Mouse (Mus musculus): ENCODE data around the gene Ppp2r3d.

Ppp2r3d gene

DNA sequence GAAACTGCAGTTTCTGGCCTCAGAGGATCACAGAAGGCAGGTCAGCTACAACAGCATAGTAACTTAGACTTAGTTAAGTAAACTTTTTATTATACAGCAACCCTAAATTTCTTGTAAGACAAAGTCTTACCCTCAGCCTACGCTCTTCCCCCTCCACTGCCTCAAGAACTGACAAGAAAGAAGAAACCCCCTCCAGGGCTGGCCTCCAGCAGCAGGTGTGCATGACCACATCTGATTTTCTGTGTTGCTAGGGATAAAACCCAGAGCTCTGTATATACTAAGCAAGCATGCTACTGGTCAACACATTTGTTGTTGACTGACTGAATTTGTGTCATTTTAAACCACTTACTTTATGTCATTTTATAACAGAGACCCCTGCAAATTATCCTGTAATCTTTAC lies 65.1 kb downstream of the Ppp2r3d start:
- DNase-seq, result no peak

DNA sequence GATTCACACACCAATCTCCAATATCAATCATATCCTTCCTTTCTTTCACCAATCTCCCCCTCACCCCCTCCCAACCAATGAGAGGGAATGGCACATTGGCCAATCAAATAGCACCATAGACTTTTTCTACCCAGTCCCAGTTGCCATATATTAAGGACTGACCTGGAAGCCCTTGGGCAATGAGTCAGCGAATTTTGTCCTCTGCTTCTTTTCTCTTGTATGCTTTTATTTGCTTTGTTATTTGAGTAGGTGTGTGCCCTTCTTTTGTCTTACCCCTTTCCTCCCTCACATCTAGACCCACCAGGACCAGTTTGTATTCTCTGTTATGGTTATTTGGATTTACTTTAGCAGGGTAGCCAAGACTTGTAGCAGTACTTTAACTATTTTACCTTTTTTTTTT lies 68.1 kb downstream of the Ppp2r3d start:
- no peak for DNase-seq

Measured in lung, adult 18-20 months (tissue).